Mouse (Mus musculus): ENCODE measurements around the gene Ccdc88a. TPM values are rescaled to one million over a fixed set of nuclear protein-coding genes. Genes with fewer than 3 reads are reported as not detected.

Gene Ccdc88a
- 52.3 and 55.0 TPM in 2 replicates for polyA plus RNA-seq (2015; fragmentation: Nextera tagmentation; extraction: Ambion mirVana)

- Histone ChIP-seq H3K27ac (peak within 1 kb of the TSS; percentile 96), H3K4me1 (peaks cover 10% of the 10 kb centered on the region), H3K36me3 (peaks cover 6% of the 10 kb centered on the region; the same call in 1 of the 2 replicates), H3K9me3 (no peaks in the 10 kb centered on the region), H3K4me2 (replicated peaks) (peak within 1 kb of the TSS; percentile 72), H3K27me3 (no peaks in the 10 kb centered on the region), H3K9ac (peak within 1 kb of the TSS; percentile 97), H3K4me3 (peak within 1 kb of the TSS; percentile 91)
- WGBS, result under 1% methylated on average over 90 of the region's 107 CpGs
- peak; percentile 94 for ATAC-seq (ENCODE audit: low FRiP score, low read depth)
Observed at GRCm38 (mm10) chr11:29373396-29374273, at the start of gene Ccdc88a. Gene Ccdc88a (plus strand): TSS chr11:29373658.

GRCm38 (mm10) chr11:29335505-29335904 lies 38.0 kb upstream of the Ccdc88a start:
- Histone ChIP-seq H3K4me3 (no peak overlapping the region), H3K36me3 (no peaks in the 10 kb centered on the region), H3K4me2 (replicated peaks) (no peak overlapping the region), H3K9me3 (no peaks in the 10 kb centered on the region), H3K27me3 (no peaks in the 10 kb centered on the region), H3K4me1 (no peaks in the 10 kb centered on the region), H3K27ac (no peak overlapping the region), H3K9ac (no peak overlapping the region)
- 83% methylated on average over 2 of the region's 2 CpGs for WGBS
- no peak for ATAC-seq (ENCODE audit: low FRiP score, low read depth)

- Histone ChIP-seq H3K27me3 (no peaks in the 10 kb centered on the region), H3K4me1 (0 out of 2 replicates have a peak, but pooled peaks cover 3% of the 10 kb centered on the region), H3K27ac (no peak overlapping the region), H3K36me3 (no peaks in the 10 kb centered on the region), H3K9me3 (no peaks in the 10 kb centered on the region), H3K4me2 (replicated peaks) (no peak overlapping the region), H3K4me3 (no peak overlapping the region), H3K9ac (no peak overlapping the region)
- 74% methylated on average over 2 of the region's 2 CpGs for WGBS
- no peak for ATAC-seq (ENCODE audit: low FRiP score, low read depth)
Observed at GRCm38 (mm10) chr11:29341259-29341658, 32.2 kb upstream of the Ccdc88a start.

GRCm38 (mm10) chr11:29344891-29345657 lies 28.4 kb upstream of the Ccdc88a start:
- H3K27ac ChIP-seq, result no peak overlapping the region
- H3K9ac ChIP-seq, result no peak overlapping the region
- H3K27me3 ChIP-seq, result no peaks in the 10 kb centered on the region
- H3K4me1 ChIP-seq, result 0 out of 2 replicates have a peak, but pooled peaks cover 3% of the 10 kb centered on the region
- WGBS, result 79% methylated on average over 4 of the region's 4 CpGs
- H3K4me3 ChIP-seq, result no peak overlapping the region
- no peaks in the 10 kb centered on the region for H3K9me3 ChIP-seq
- H3K36me3 ChIP-seq, result no peaks in the 10 kb centered on the region
- no peak overlapping the region for H3K4me2 ChIP-seq (replicated peaks)
- no peak for ATAC-seq (ENCODE audit: low FRiP score, low read depth)

- Histone ChIP-seq H3K27ac (no peak overlapping the region), H3K27me3 (no peaks in the 10 kb centered on the region), H3K4me3 (no peak overlapping the region), H3K4me1 (0 out of 2 replicates have a peak, but pooled peaks cover 3% of the 10 kb centered on the region), H3K9ac (no peak overlapping the region), H3K4me2 (replicated peaks) (no peak overlapping the region), H3K9me3 (no peaks in the 10 kb centered on the region), H3K36me3 (no peaks in the 10 kb centered on the region)
- 75% methylated on average over 4 of the region's 4 CpGs for WGBS
- ATAC-seq (ENCODE audit: low FRiP score, low read depth), result no peak
Observed at GRCm38 (mm10) chr11:29345673-29346286, 27.7 kb upstream of the Ccdc88a start.

- no peak overlapping the region for H3K9ac ChIP-seq
- 93% methylated on average over 2 of the region's 2 CpGs for WGBS
- no peak for ATAC-seq (ENCODE audit: low FRiP score, low read depth)
- no peak overlapping the region for H3K27ac ChIP-seq
- H3K36me3 ChIP-seq, result no peaks in the 10 kb centered on the region
- no peaks in the 10 kb centered on the region for H3K27me3 ChIP-seq
- no peaks in the 10 kb centered on the region for H3K4me1 ChIP-seq
- H3K4me3 ChIP-seq, result no peak overlapping the region
- H3K9me3 ChIP-seq, result no peaks in the 10 kb centered on the region
- no peak overlapping the region for H3K4me2 ChIP-seq (replicated peaks)
Observed at GRCm38 (mm10) chr11:29350891-29351290, 22.6 kb upstream of the Ccdc88a start.

GRCm38 (mm10) chr11:29352214-29352613 lies 21.2 kb upstream of the Ccdc88a start:
- Histone ChIP-seq H3K9ac (no peak overlapping the region), H3K9me3 (no peaks in the 10 kb centered on the region), H3K4me3 (no peak overlapping the region), H3K4me2 (replicated peaks) (no peak overlapping the region), H3K4me1 (no peaks in the 10 kb centered on the region), H3K36me3 (no peaks in the 10 kb centered on the region), H3K27ac (no peak overlapping the region), H3K27me3 (no peaks in the 10 kb centered on the region)
- WGBS, result 84% methylated on average over 1 of the region's 1 CpGs
- ATAC-seq (ENCODE audit: low FRiP score, low read depth), result no peak

GRCm38 (mm10) chr11:29368161-29368560 lies 5.3 kb upstream of the Ccdc88a start:
- H3K27ac ChIP-seq, result no peak overlapping the region
- no peak overlapping the region for H3K9ac ChIP-seq
- no peaks in the 10 kb centered on the region for H3K4me1 ChIP-seq
- no peaks in the 10 kb centered on the region for H3K27me3 ChIP-seq
- 68% methylated on average over 1 of the region's 1 CpGs for WGBS
- no peak for ATAC-seq (ENCODE audit: low FRiP score, low read depth)
- no peak overlapping the region for H3K4me2 ChIP-seq (replicated peaks)
- H3K36me3 ChIP-seq, result no peaks in the 10 kb centered on the region
- no peak overlapping the region for H3K4me3 ChIP-seq
- H3K9me3 ChIP-seq, result no peaks in the 10 kb centered on the region

GRCm38 (mm10) chr11:29373050-29373395 lies 435 bp upstream of the Ccdc88a start:
- H3K4me1 ChIP-seq, result peaks cover 10% of the 10 kb centered on the region
- WGBS, result 3% methylated on average over 11 of the region's 11 CpGs
- no peak; the same call in 1 of the 2 replicates for ATAC-seq (ENCODE audit: low FRiP score, low read depth)
- H3K27ac ChIP-seq, result peak overlapping the region; percentile 96
- H3K9me3 ChIP-seq, result no peaks in the 10 kb centered on the region
- peak overlapping the region; percentile 97 for H3K9ac ChIP-seq
- peak overlapping the region; percentile 72 for H3K4me2 ChIP-seq (replicated peaks)
- peak overlapping the region; percentile 91 for H3K4me3 ChIP-seq
- H3K27me3 ChIP-seq, result no peaks in the 10 kb centered on the region
- peaks cover 6% of the 10 kb centered on the region; the same call in 1 of the 2 replicates for H3K36me3 ChIP-seq

GRCm38 (mm10) chr11:29374274-29374656 lies 807 bp downstream of the Ccdc88a start:
- H3K4me3 ChIP-seq, result peak overlapping the region; percentile 91
- no peaks in the 10 kb centered on the region for H3K9me3 ChIP-seq
- H3K27ac ChIP-seq, result peak overlapping the region; percentile 96
- H3K36me3 ChIP-seq, result peaks cover 6% of the 10 kb centered on the region; the same call in 1 of the 2 replicates
- peaks cover 10% of the 10 kb centered on the region for H3K4me1 ChIP-seq
- peak overlapping the region; percentile 97 for H3K9ac ChIP-seq
- H3K27me3 ChIP-seq, result no peaks in the 10 kb centered on the region
- WGBS, result 0% methylated on average over 8 of the region's 8 CpGs
- ATAC-seq (ENCODE audit: low FRiP score, low read depth), result no peak
- H3K4me2 ChIP-seq (replicated peaks), result peak overlapping the region; percentile 72

GRCm38 (mm10) chr11:29376635-29377034 lies 3.2 kb downstream of the Ccdc88a start:
- Histone ChIP-seq H3K27ac (no peak overlapping the region), H3K4me2 (replicated peaks) (no peak overlapping the region; the same call in 1 of the 2 replicates), H3K36me3 (peaks cover 6% of the 10 kb centered on the region; the same call in 1 of the 2 replicates), H3K4me1 (peaks cover 10% of the 10 kb centered on the region), H3K9me3 (no peaks in the 10 kb centered on the region), H3K27me3 (no peaks in the 10 kb centered on the region), H3K4me3 (no peak overlapping the region), H3K9ac (no peak overlapping the region)
- no peak for ATAC-seq (ENCODE audit: low FRiP score, low read depth)
- 83% methylated on average over 2 of the region's 2 CpGs for whole genome bisulfite sequencing

GRCm38 (mm10) chr11:29378751-29379150 lies 5.3 kb downstream of the Ccdc88a start:
- Histone ChIP-seq H3K9ac (no peak overlapping the region), H3K27me3 (no peaks in the 10 kb centered on the region)
- WGBS, result 89% methylated on average over 1 of the region's 1 CpGs

More at GRCm38 (mm10) chr11:29378751-29379150, 5.3 kb downstream of the Ccdc88a start:
- Histone ChIP-seq H3K4me2 (replicated peaks) (no peak overlapping the region), H3K9me3 (no peaks in the 10 kb centered on the region), H3K36me3 (peaks cover 6% of the 10 kb centered on the region; the same call in 1 of the 2 replicates), H3K4me1 (peaks cover 10% of the 10 kb centered on the region), H3K4me3 (no peak overlapping the region), H3K27ac (no peak overlapping the region)
- no peak for ATAC-seq (ENCODE audit: low FRiP score, low read depth)
